Mouse (Mus musculus) midbrain, embryonic 11.5 days (tissue): ENCODE results near the gene Alkbh4. TPM values are rescaled to one million over a fixed set of nuclear protein-coding genes. Genes with fewer than 3 reads are reported as not detected.
"Not testable (repeated sequence)": the region's sequence is repeated elsewhere in the genome, so short reads cannot be mapped to it uniquely, and the experiment has no call there.

ENCODE experiments used
- ATAC-seq: fragments of 200-750 bp; cut with Nextera tagmentation; 2 replicates; pipeline ENCODE4 v1.8.0; 2017; ENCODE audit warnings: moderate TSS enrichment, moderate library complexity; ENCODE audit not compliant: low FRiP score
- DNase-seq: peaks from one replicate; pipeline ENCODE4 v3.0.0; 2015; ENCODE audit warnings: low spot score; ENCODE audit errors: missing footprints
- H3K27ac ChIP-seq: fragments of 300-500 bp; sonication (generic); 2 replicates; pipeline ENCODE4 v1.5.1; 2014; ENCODE audit warnings: low read depth, low read length
- H3K27me3 ChIP-seq: fragments of 300-500 bp; sonication (generic); 2 replicates; pipeline ENCODE4 v1.6.1; 2014; ENCODE audit warnings: mild to moderate bottlenecking, low read length, moderate library complexity, mixed read lengths; ENCODE audit not compliant: control insufficient read depth, insufficient read depth
- H3K36me3 ChIP-seq: fragments of 300-500 bp; sonication (generic); 2 replicates; pipeline ENCODE4 v1.6.1; 2014; ENCODE audit warnings: mild to moderate bottlenecking, low read length, moderate library complexity, mixed read lengths; ENCODE audit not compliant: control insufficient read depth, insufficient read depth
- H3K4me1 ChIP-seq: fragments of 300-500 bp; sonication (generic); 2 replicates; pipeline ENCODE4 v1.6.1; 2014; ENCODE audit warnings: low read length; ENCODE audit not compliant: control insufficient read depth, insufficient read depth
- H3K4me2 ChIP-seq: fragments of 300-500 bp; sonication (generic); 2 replicates; pipeline ENCODE4 v1.6.1; 2014; ENCODE audit warnings: mild to moderate bottlenecking, moderate library complexity
- H3K4me3 ChIP-seq: fragments of 300-500 bp; sonication (generic); 2 replicates; pipeline ENCODE4 v1.5.1; 2014; ENCODE audit warnings: low read depth, low read length
- H3K9ac ChIP-seq: fragments of 300-500 bp; sonication (generic); 2 replicates; pipeline ENCODE4 v1.6.1; 2014; ENCODE audit warnings: low read length
- H3K9me3 ChIP-seq: fragments of 300-500 bp; sonication (generic); 2 replicates; pipeline ENCODE4 v1.6.1; 2016; ENCODE audit warnings: low read length; ENCODE audit not compliant: control insufficient read depth
- WGBS: fragments of 180-500 bp; shearing (Covaris S2); extraction: QIAGEN DNeasy Blood & Tissue Kit; methylation state at CpG from one replicate; pipeline ENCODE4 v1.1.7; 2014; 5-methylcytosine and 5-hydroxymethylcytosine counted together
- polyA plus RNA-seq: library from polyadenylated mRNA; unstranded; fragments of >200 nt; fragmentation: Nextera tagmentation; extraction: Ambion mirVana; gene quantifications from 2 replicates; pipeline ENCODE4 v1.2.1, GENCODE M21; 2014

Alkbh4 gene
- polyA plus RNA-seq, 1 experiment from 2014 or later = 15.7 TPM

DNA sequence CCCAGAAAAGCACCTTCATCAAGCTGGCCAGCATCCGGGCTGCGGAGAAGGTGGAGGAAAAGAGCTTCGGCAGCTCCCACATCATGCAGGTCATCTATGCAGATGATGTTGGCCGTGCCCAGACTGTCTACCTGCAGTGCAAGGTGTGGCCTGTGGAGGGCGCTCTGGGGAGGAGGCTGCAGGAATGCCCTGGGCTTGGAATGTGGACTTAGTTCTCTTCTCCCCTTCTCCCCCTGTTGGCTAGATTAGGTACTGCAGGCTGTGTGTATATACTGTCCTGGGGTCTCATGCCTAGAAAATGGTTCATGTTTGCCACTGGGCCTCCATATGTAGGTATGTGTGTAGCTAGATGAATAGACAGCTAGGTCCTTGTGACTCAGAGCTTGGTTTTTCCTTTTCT is 31.4 kb upstream of the Alkbh4 start:
- WGBS = 88% methylated on average over 5 of the region's 5 CpGs
- H3K36me3 ChIP-seq = no peaks in the 10 kb centered on the region
- H3K4me1 ChIP-seq = no peaks in the 10 kb centered on the region
- H3K9me3 ChIP-seq = no peaks in the 10 kb centered on the region
- ATAC-seq (no peak), DNase-seq (peak; percentile 92)
- H3K27ac ChIP-seq = no peak overlapping the region
- no peak overlapping the region for H3K4me2 ChIP-seq
- peaks cover 14% of the 10 kb centered on the region for H3K27me3 ChIP-seq
- H3K9ac ChIP-seq = no peak overlapping the region
- no peak overlapping the region for H3K4me3 ChIP-seq

- no peak overlapping the region for H3K4me2 ChIP-seq
- no peak overlapping the region for H3K9ac ChIP-seq
- ATAC-seq (no peak), DNase-seq (no peak)
- no peak overlapping the region for H3K27ac ChIP-seq
- 56% methylated on average over 2 of the region's 2 CpGs for WGBS
- no peaks in the 10 kb centered on the region for H3K4me1 ChIP-seq
- no peaks in the 10 kb centered on the region for H3K36me3 ChIP-seq
- no peaks in the 10 kb centered on the region for H3K9me3 ChIP-seq
- H3K4me3 ChIP-seq = no peak overlapping the region
- no peaks in the 10 kb centered on the region for H3K27me3 ChIP-seq
Observed at GRCm38 (mm10) chr5:136108486-136108885, 27.5 kb upstream of the Alkbh4 start.

DNA sequence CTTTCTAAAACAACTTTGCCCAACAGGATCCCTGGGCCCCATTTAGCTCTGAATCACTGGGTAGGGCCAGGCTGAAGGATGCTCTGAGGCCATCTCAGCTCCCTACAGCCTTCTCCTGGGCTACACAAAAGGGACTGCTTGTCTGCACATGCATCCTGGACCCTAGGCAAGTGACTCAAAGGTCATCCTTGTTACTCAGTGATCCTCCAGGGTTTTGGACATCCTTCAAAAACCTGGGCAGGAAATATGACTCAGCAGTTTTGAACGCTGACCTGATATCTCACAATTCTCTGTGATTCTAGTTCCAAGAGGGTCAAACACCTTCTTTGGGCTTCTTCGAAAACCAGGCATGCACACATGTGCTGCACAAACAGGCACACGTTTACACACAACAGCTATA is 26.9 kb upstream of the Alkbh4 start:
- Histone ChIP-seq H3K9me3 (no peaks in the 10 kb centered on the region), H3K4me3 (no peak overlapping the region), H3K36me3 (no peaks in the 10 kb centered on the region), H3K27me3 (no peaks in the 10 kb centered on the region), H3K9ac (no peak overlapping the region), H3K27ac (no peak overlapping the region), H3K4me2 (no peak overlapping the region), H3K4me1 (no peaks in the 10 kb centered on the region)
- ATAC-seq (no peak), DNase-seq (no peak)
- 85% methylated on average over 3 of the region's 3 CpGs for WGBS

DNA sequence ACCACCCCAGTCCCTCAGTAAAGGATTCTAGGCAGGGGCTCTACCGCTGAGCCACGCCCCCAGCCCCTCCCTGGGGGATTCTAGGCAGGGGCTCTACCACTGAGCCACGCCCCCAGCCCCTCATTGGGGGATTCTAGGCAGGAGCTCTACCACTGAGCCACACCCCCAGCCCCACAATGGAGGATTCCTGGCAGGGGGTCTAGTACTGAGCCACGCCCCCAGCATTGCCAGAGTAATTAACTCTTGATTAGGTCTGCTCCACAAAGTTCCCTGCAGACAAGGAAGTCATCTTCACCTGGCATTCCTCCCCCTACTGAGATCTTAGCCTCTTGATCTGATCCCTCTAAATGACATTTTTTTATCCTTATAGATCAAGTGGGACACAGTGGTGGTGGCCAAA is 22.4 kb upstream of the Alkbh4 start:
- H3K27me3 ChIP-seq, ATAC-seq, H3K27ac ChIP-seq, H3K4me2 ChIP-seq, H3K9ac ChIP-seq, DNase-seq, H3K9me3 ChIP-seq, H3K36me3 ChIP-seq, H3K4me3 ChIP-seq: not testable (repeated sequence)
- H3K4me1 ChIP-seq = peaks cover 15% of the 10 kb centered on the region
- 39% methylated on average over 4 of the region's 4 CpGs for WGBS

DNA sequence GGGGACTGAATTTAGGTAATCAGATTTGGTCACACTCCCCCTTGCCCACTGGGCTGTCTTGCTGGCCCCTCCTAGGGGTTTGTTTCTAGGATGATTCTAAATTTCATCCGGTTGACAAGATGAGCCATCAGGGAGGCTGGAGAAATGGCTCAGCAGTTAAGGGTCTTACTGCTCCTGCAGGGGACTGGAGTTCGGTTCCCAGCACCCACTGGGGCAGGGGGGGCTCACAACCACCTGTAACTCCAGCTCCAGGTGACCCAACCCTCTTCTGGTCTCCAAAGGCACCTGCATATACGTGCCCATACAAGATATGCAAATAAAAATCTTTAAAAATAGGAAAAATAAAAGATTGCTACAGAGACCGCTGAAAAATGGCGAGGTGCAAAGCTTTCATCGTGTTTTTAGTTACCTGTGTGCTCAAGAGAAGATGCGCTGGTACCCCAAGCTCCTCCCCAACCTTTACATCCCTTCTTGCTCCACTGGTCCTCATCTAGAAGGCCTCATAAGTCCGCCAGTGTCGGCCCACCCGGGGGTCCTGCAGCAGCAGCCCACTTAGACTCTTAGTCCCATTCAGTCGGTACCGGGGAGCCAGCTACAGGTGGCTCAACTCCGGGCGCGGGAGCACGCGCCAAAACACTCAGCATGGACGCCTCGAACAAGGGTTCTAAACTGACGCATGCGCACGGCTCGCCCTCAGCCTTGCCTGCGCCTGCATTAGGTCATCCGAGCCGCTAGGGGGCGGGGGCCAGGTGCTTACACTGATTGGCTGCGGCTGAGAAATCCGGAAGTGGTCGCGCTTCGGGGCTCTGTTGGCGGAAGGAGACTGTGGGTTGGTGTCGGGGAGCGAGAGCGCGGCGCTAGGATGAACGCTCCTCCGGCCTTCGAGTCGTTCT is 19.8 kb upstream of the Alkbh4 start, which contains the start of gene Polr2j:
Gene Polr2j (plus strand): TSS at position 741 of the 893 bp plus-strand sequence.
- H3K27ac ChIP-seq = no peak within 1 kb of the TSS
- peak within 1 kb of the TSS; percentile 91 for H3K4me3 ChIP-seq
- ATAC-seq = peak; percentile 95
- H3K9ac ChIP-seq = peak within 1 kb of the TSS; percentile 83
- peaks cover 15% of the 10 kb centered on the region for H3K4me1 ChIP-seq
- H3K9me3 ChIP-seq = no peaks in the 10 kb centered on the region
- H3K4me2 ChIP-seq = peak within 1 kb of the TSS; percentile 92
- peaks cover 9% of the 10 kb centered on the region for H3K36me3 ChIP-seq
- DNase-seq = peak; percentile 100
- no peaks in the 10 kb centered on the region for H3K27me3 ChIP-seq
- 4% methylated on average over 42 of the region's 42 CpGs for WGBS

DNA sequence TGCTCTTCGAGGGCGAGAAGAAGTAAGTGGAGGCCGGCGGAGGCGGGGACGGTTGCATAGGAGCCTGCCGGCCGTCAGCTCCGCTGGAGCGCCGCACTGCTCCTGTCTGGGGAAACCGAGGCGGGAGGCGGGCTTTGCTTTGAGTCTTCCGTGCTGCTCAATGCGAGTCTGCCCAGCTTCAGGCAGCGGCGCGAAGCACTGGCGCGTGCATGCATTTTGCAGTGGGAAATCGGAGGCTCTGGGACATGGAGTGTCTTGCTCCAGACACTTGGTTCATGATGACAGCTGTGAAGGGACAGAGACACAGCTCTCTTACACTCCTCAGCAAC is 19.2 kb upstream of the Alkbh4 start:
- Histone ChIP-seq H3K27ac (no peak overlapping the region), H3K9ac (peak overlapping the region; percentile 83), H3K4me1 (peaks cover 15% of the 10 kb centered on the region), H3K36me3 (peaks cover 12% of the 10 kb centered on the region), H3K27me3 (no peaks in the 10 kb centered on the region), H3K4me3 (peak overlapping the region; percentile 91), H3K4me2 (peak overlapping the region; percentile 92), H3K9me3 (no peaks in the 10 kb centered on the region)
- WGBS = 0% methylated on average over 22 of the region's 22 CpGs
- ATAC-seq (peak; percentile 71), DNase-seq (no peak)

DNA sequence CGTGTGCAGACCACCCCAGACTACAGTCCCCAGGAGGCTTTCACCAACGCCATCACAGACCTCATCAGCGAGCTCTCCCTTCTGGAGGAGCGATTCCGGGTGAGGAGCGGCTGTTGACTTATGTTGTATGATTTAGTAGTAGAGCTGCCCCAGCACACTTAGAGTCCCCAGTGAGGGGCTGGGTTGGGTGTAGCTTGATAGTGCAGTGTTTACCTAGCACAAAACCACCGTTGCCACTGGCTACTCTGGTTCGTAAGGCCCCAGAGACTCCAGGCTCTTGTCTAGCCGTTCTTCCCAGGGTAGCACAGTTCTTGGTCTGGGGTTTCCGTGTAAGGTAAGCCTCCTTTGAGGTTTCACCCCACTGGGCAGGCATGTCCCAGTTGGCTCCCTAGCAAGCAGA is 13.8 kb upstream of the Alkbh4 start:
- H3K36me3 ChIP-seq = peaks cover 32% of the 10 kb centered on the region

DNA sequence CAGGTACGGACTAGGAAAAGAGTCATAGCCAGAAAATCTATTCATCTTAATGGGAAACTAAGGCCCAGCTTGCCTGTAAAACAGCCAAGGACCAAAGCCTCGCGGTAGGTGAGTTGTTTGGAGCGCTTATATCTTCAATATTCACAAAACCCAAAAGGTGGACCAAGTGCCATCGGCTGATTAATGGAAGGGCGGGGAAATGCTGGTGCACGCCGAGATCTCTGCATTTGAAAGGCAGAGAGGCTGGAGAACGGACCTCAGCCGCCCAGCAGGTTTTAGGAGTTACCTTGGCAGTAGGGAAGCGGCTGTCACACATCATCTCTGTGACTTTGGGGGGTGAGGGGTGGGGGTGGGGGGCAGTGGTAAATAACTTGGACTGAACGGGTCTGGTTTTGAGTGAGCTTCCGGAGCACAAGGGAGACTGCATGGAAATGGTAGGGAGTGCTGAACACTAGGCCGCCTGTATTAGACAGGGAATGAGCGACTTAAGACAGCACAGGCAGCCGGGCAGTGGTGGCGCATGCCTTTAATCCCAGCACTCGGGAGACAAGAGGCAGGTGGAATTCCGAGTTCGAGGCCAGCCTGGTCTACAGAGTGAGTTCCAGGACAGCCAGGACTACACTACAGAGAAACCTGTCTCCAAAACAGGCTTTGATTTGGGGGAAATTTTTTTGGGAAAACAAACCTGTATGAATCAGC is 495 bp downstream of the Alkbh4 start:
- no peaks in the 10 kb centered on the region for H3K27me3 ChIP-seq
- peak overlapping the region; percentile 73 for H3K4me2 ChIP-seq
- H3K27ac ChIP-seq = no peak overlapping the region
- H3K4me1 ChIP-seq = peaks cover 10% of the 10 kb centered on the region
- peak overlapping the region; percentile 73 for H3K4me3 ChIP-seq
- peaks cover 23% of the 10 kb centered on the region for H3K36me3 ChIP-seq
- DNase-seq (no peak), ATAC-seq (0 out of 2 replicates have a peak, but pooled peaks have one; percentile 7)
- 10% methylated on average over 20 of the region's 20 CpGs for WGBS
- H3K9me3 ChIP-seq = no peaks in the 10 kb centered on the region
- peak overlapping the region; percentile 66 for H3K9ac ChIP-seq

More for the DNA sequence above, 13.8 kb upstream of the Alkbh4 start:
- Histone ChIP-seq H3K9me3 (no peaks in the 10 kb centered on the region), H3K4me1 (peaks cover 7% of the 10 kb centered on the region), H3K27ac (no peak overlapping the region), H3K9ac (no peak overlapping the region), H3K4me3 (no peak overlapping the region), H3K4me2 (no peak overlapping the region), H3K27me3 (no peaks in the 10 kb centered on the region)
- 89% methylated on average over 10 of the region's 10 CpGs for WGBS
- ATAC-seq (no peak), DNase-seq (no peak)

DNA sequence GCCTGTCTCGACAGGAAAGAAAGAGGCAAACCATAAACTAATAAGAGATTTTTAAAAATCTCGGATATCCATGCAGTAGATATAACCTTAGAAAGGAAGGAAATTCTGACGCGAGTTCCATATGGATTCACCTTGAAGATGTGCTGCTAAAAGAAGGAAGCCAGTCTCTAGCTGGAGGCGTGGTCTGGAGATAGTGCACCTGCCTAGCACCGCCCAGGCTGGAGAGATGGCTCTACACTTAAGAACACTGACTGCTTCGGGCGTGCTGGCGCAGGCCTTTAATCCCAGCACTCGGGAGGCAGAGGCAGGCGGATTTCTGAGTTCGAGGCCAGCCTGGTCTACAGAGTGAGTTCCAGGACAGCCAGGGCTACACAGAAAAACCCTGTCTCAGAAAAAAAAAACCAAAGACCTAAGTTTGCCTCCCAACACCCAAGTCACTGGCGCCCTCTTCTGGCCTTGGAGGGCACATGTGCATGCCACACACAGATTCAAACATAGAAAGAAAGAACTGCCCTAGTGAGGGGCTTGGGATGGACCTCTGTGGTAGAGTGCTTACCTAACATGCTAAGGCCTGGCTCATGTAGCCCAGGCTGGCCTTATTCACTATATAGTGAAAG is 1.8 kb downstream of the Alkbh4 start:
- H3K36me3 ChIP-seq = peaks cover 25% of the 10 kb centered on the region
- 75% methylated on average over 13 of the region's 13 CpGs for WGBS
- H3K27me3 ChIP-seq = no peaks in the 10 kb centered on the region
- H3K27ac ChIP-seq = no peak overlapping the region
- ATAC-seq (no peak), DNase-seq (peak; percentile 89)
- peaks cover 10% of the 10 kb centered on the region for H3K4me1 ChIP-seq
- H3K9me3 ChIP-seq = no peaks in the 10 kb centered on the region
- H3K9ac ChIP-seq = no peak overlapping the region
- H3K4me3 ChIP-seq = no peak overlapping the region
- H3K4me2 ChIP-seq = no peak overlapping the region
